9 mouse cellular contexts compared by ENCODE assay signal in genomic region chr8:121729754-121730153, GRCm38 (mm10). TPM values are rescaled to one million over a fixed set of nuclear protein-coding genes. Genes with fewer than 3 reads are reported as not detected.
A peak's percentile ranks its signal among the peaks of the same experiment; 100 is the strongest.
DNase-seq lines count a peak whose midpoint lies in the region; ATAC-seq and TF ChIP-seq lines count a peak whose summit lies in the region.
"Had no signal": no experiment of that assay in that cellular context is flagged by ENCODE, and none has a peak within 500 bp of the region (broad histone marks: within the 10 kb centered on the region; RNA-seq: fewer than 3 reads in every experiment).

No protein-coding gene starts in this region.

- no peak for DNase-seq in kidney, adult 2 months
- DNase-seq in neural tube, embryonic 10.5 days (ENCODE audit: extremely low spot score, low spot score), result peak; percentile 32
- no peak for DNase-seq in adrenal gland, postnatal 4 days (ENCODE audit: low spot score in 2 of 2)
- DNase-seq in urinary bladder, postnatal 4 days (ENCODE audit: low spot score in 2 of 2), result no peak
- DNase-seq: gastrocnemius, postnatal 14 days had no signal

- H3K9me3 ChIP-seq in kidney, embryonic 14.5 days (ENCODE audit: control insufficient read depth, low read length), result no peaks in the 10 kb centered on the region; the same call in 1 of the 2 replicates
- H3K9me3 ChIP-seq in hindbrain, embryonic 16.5 days (ENCODE audit: control insufficient read depth, low read length), result no peaks in the 10 kb centered on the region

- H3K4me1 ChIP-seq in kidney, embryonic 14.5 days (ENCODE audit: control insufficient read depth, insufficient read depth, low read length), result peaks cover 11% of the 10 kb centered on the region
- no peaks in the 10 kb centered on the region for H3K4me1 ChIP-seq in kidney, adult 2 months (ENCODE audit: control insufficient read depth, insufficient read depth, low read length)
- H3K4me1 ChIP-seq in cortical plate, adult 2 months (ENCODE audit: control insufficient read depth, insufficient read depth, low read length), result peaks cover 3% of the 10 kb centered on the region; the same call in 1 of the 2 replicates
- H3K4me1 ChIP-seq in hindbrain, embryonic 16.5 days (ENCODE audit: control insufficient read depth, insufficient read depth, low read depth, low read length), result peaks cover 18% of the 10 kb centered on the region

- H3K4me3 ChIP-seq in kidney, embryonic 14.5 days (ENCODE audit: low read length), result peak overlapping the region; percentile 50
- no peak overlapping the region for H3K4me3 ChIP-seq in kidney, adult 2 months (ENCODE audit: insufficient read depth, low read depth, low read length)
- H3K4me3 ChIP-seq in cortical plate, adult 2 months (ENCODE audit: insufficient read depth, low read length), result peak overlapping the region; percentile 100
- H3K4me3 ChIP-seq in hindbrain, embryonic 16.5 days (ENCODE audit: low read length), result peak overlapping the region; percentile 76

- no peak for TF ChIP-seq POLR2A in kidney, adult 2 months (IDR thresholded peaks at IDR 0.05; ENCODE audit: low read depth, low read length)
- no peak for TF ChIP-seq POLR2A in cortical plate, adult 2 months (IDR thresholded peaks at IDR 0.05; ENCODE audit: extremely low read depth, insufficient read depth, low read length)

- no peak overlapping the region for H3K27ac ChIP-seq in kidney, embryonic 14.5 days (ENCODE audit: low read depth, low read length)
- no peak overlapping the region for H3K27ac ChIP-seq in kidney, adult 2 months (ENCODE audit: insufficient read depth, low read depth, low read length)
- no peak overlapping the region for H3K27ac ChIP-seq in cortical plate, adult 2 months (ENCODE audit: insufficient read depth, low read length)
- H3K27ac ChIP-seq in hindbrain, embryonic 16.5 days (ENCODE audit: low read depth, low read length), result peak overlapping the region; percentile 78; the same call in 1 of the 2 replicates

- TF ChIP-seq CTCF in kidney, adult 2 months (conservative IDR thresholded peaks at IDR 0.05; ENCODE audit: insufficient read depth, insufficient read length, low read depth, low read length), result no peak
- no peak for TF ChIP-seq CTCF in cortical plate, adult 2 months (IDR thresholded peaks at IDR 0.05; ENCODE audit: extremely low read depth, insufficient read depth, low read length)

- H3K4me2 ChIP-seq in kidney, embryonic 14.5 days (replicated peaks; ENCODE audit: low read depth, low read length), result peak overlapping the region; percentile 89
- H3K4me2 ChIP-seq in hindbrain, embryonic 16.5 days (ENCODE audit: low read length), result peak overlapping the region; percentile 78

- 0% methylated on average over 18 of the region's 54 CpGs for WGBS in kidney, embryonic 14.5 days
- WGBS in kidney, adult 2 months, result 8% methylated on average over 53 of the region's 54 CpGs
- 0% methylated on average over 29 of the region's 54 CpGs for WGBS in hindbrain, embryonic 16.5 days

- no peaks in the 10 kb centered on the region for H3K36me3 ChIP-seq in kidney, embryonic 14.5 days (ENCODE audit: control insufficient read depth, insufficient read depth, low read length)
- no peaks in the 10 kb centered on the region for H3K36me3 ChIP-seq in kidney, adult 2 months (ENCODE audit: control insufficient read depth, insufficient read depth, low read length)
- no peaks in the 10 kb centered on the region for H3K36me3 ChIP-seq in hindbrain, embryonic 16.5 days (ENCODE audit: control insufficient read depth, insufficient read depth, low read length)

- H3K27me3 ChIP-seq in kidney, embryonic 14.5 days (ENCODE audit: control insufficient read depth, insufficient read depth, low read length), result peaks cover 64% of the 10 kb centered on the region
- peaks cover 3% of the 10 kb centered on the region; the same call in 1 of the 2 replicates for H3K27me3 ChIP-seq in kidney, adult 2 months (replicated peaks; ENCODE audit: control insufficient read depth, insufficient read depth, low read length)
- peaks cover 2% of the 10 kb centered on the region for H3K27me3 ChIP-seq in hindbrain, embryonic 16.5 days (replicated peaks; ENCODE audit: control insufficient read depth, insufficient read depth, low read length)

- peak overlapping the region; percentile 28; the same call in 1 of the 2 replicates for H3K9ac ChIP-seq in kidney, embryonic 14.5 days (ENCODE audit: low read depth, low read length)
- peak overlapping the region; percentile 84 for H3K9ac ChIP-seq in hindbrain, embryonic 16.5 days (ENCODE audit: low read depth, low read length)

- no peak for ATAC-seq in kidney, embryonic 14.5 days (ENCODE audit: low FRiP score, low TSS enrichment)
- 0 out of 2 replicates have a peak, but pooled peaks have one; percentile 7 for ATAC-seq in hindbrain, embryonic 16.5 days
- no peak for ATAC-seq in frontal cortex, adult (ENCODE audit: low TSS enrichment)

RNA-seq across cellular contexts. Expression of gene Jph3, which starts 0.3 kb away (rescaled TPM):
- polyA plus RNA-seq in kidney, embryonic 14.5 days (2014; fragmentation: Nextera tagmentation; extraction: Ambion mirVana), result 0.30 and 0.46 TPM in 2 replicates
- 0.07 and 0.20 TPM in 2 replicates for polyA plus RNA-seq in kidney, adult 2 months (2012; rRNA removed)
- 196 and 211 TPM in 2 replicates for polyA plus RNA-seq in cortical plate, adult 2 months (2012; rRNA removed)
- polyA plus RNA-seq in hindbrain, embryonic 16.5 days (2015; fragmentation: Nextera tagmentation; extraction: Ambion mirVana), result 106 and 118 TPM in 2 replicates
- 1 to 10 TPM; 5.0 to 5.8 TPM for total RNA-seq in adrenal gland, postnatal 4 days (2021)

Comparison
In these comparisons a context has a peak if more than half of its experiments do, and no peak if none do; other contexts are left out.
1. RNA of gene Jph3, which starts 0.3 kb away (polyA plus RNA-seq): 196 to 211 TPM in cortical plate, adult 2 months and 106 to 118 TPM in hindbrain, embryonic 16.5 days; 0.30 to 0.46 TPM in kidney, embryonic 14.5 days and 0.07 to 0.20 TPM in kidney, adult 2 months; every median in the first group is over 10 times any median in the second.